Mouse (Mus musculus): ENCODE data around the gene Sppl2c. TPM values are rescaled to one million over a fixed set of nuclear protein-coding genes. Genes with fewer than 3 reads are reported as not detected.

Gene Sppl2c
- total and polyA plus RNA-seq, 3 experiments: not detected

DNA sequence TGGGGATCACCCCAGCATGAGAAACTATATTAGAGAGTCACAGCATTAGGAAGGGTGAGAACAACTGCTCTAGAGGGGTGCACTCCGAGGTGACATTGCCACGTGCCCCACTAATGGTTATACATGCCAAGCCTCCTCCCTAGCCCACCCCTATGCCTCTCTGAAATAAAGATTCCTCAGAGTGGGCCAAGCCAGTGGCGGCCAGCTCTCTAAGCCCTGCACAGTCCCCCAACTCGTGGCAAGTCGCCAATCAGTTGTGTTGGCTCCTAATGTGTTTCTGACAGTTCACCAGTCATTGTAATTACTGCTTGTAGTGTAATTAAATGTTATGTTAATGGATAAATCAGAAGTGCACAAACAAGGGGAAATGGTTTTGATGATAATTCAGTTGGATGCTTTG lies 6.3 kb upstream of the Sppl2c start:
- no peak overlapping the region for H3K9ac ChIP-seq (ENCODE audit: control insufficient read depth, low read depth, low read length, poor library complexity, severe bottlenecking)
- DNase-seq (ENCODE audit: low read depth, low spot score): no peak
- TF ChIP-seq KAT2A (conservative IDR thresholded peaks at IDR 0.05; ENCODE audit: low read depth, low read length) (no peak), E2F4 (IDR thresholded peaks at IDR 0.05; ENCODE audit: borderline replicate concordance, low read depth, low read length) (no peak), USF1 (IDR thresholded peaks at IDR 0.05; ENCODE audit: low read depth, low read length) (no peak), MYB (IDR thresholded peaks at IDR 0.05; ENCODE audit: low read depth, low read length) (no peak), RCOR1 (IDR thresholded peaks at IDR 0.05; ENCODE audit: low read depth, low read length) (no peak), CTCF (IDR thresholded peaks at IDR 0.05 in 2 of 3, conservative IDR thresholded peaks at IDR 0.05 in 1 of 3; ENCODE audit: control insufficient read depth in 1 of 3, insufficient read depth in 1 of 3, low read depth in 2 of 3, low read length in 3 of 3, poor library complexity in 1 of 3, severe bottlenecking in 1 of 3) (no peak), MAZ (IDR thresholded peaks at IDR 0.05; ENCODE audit: low read depth, low read length) (no peak), UBTF (IDR thresholded peaks at IDR 0.05; ENCODE audit: borderline replicate concordance, insufficient read depth, low read depth, low read length) (no peak), POLR2A (IDR thresholded peaks at IDR 0.05; ENCODE audit: control insufficient read depth in 1 of 2, insufficient read depth in 1 of 2, low read depth in 1 of 2, low read length in 2 of 2, poor library complexity in 1 of 2) (no peak), JUND (IDR thresholded peaks at IDR 0.05; ENCODE audit: low read depth, low read length) (no peak), USF2 (IDR thresholded peaks at IDR 0.05; ENCODE audit: borderline replicate concordance in 1 of 2, insufficient read depth in 1 of 2, low read depth in 1 of 2, low read length in 2 of 2) (no peak)
- H3K27me3 ChIP-seq (ENCODE audit: control insufficient read depth in 1 of 2, insufficient read depth in 2 of 2, low read length in 2 of 2): no peaks in the 10 kb centered on the region; a peak in 2 of 4 replicates
- H3K27ac ChIP-seq (ENCODE audit: control insufficient read depth, low read depth, low read length): no peak overlapping the region
- H3K4me1 ChIP-seq (ENCODE audit: control insufficient read depth in 1 of 2, insufficient read depth in 2 of 2, low read length in 2 of 2): no peaks in the 10 kb centered on the region
- no peaks in the 10 kb centered on the region for H3K9me3 ChIP-seq (replicated peaks; ENCODE audit: insufficient read depth, low read length)
- no peaks in the 10 kb centered on the region for H3K79me2 ChIP-seq (ENCODE audit: control insufficient read depth, insufficient read depth, low read length, poor library complexity)
- no peaks in the 10 kb centered on the region for H3K36me3 ChIP-seq (ENCODE audit: control insufficient read depth in 1 of 2, insufficient read depth in 2 of 2, low read length in 2 of 2)
- H3K4me3 ChIP-seq (ENCODE audit: control insufficient read depth in 1 of 2, insufficient read depth in 1 of 2, low read depth in 2 of 2, low read length in 2 of 2): no peak overlapping the region

DNA sequence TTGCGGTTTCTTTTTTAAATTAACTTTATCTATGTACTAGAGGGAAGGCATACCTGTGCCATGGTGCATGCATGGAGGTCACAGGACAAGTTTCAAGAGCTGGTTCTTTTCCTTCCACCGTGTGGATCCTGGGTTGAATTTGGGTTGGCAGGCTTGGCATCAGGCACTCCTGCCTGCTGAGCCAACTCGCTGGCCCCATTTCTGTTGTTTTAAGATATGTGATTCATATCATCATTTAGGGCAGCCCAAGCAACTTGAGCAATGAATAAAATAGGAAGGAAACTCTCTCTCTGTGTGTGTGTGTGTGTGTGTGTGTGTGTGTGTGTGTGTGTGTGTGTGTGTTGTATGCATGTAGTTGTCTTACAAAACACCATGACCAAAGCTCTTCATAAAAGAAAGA lies 4.0 kb upstream of the Sppl2c start:
- no peaks in the 10 kb centered on the region for H3K36me3 ChIP-seq (ENCODE audit: control insufficient read depth in 1 of 2, insufficient read depth in 2 of 2, low read length in 2 of 2)
- H3K4me3 ChIP-seq (ENCODE audit: control insufficient read depth in 1 of 2, insufficient read depth in 1 of 2, low read depth in 2 of 2, low read length in 2 of 2): no peak overlapping the region
- no peaks in the 10 kb centered on the region; a peak in 2 of 4 replicates for H3K27me3 ChIP-seq (ENCODE audit: control insufficient read depth in 1 of 2, insufficient read depth in 2 of 2, low read length in 2 of 2)
- H3K9ac ChIP-seq (ENCODE audit: control insufficient read depth, low read depth, low read length, poor library complexity, severe bottlenecking): no peak overlapping the region
- no peak for TF ChIP-seq E2F4 (IDR thresholded peaks at IDR 0.05; ENCODE audit: borderline replicate concordance, low read depth, low read length)
- TF ChIP-seq CHD1 (IDR thresholded peaks at IDR 0.05; ENCODE audit: low read depth, low read length): no peak
- no peak for TF ChIP-seq SIN3A (IDR thresholded peaks at IDR 0.05; ENCODE audit: low read length)
- no peak for TF ChIP-seq CHD2 (IDR thresholded peaks at IDR 0.05; ENCODE audit: low read length)
- TF ChIP-seq ZNF384 (IDR thresholded peaks at IDR 0.05; ENCODE audit: low read depth, low read length): no peak
- no peak for TF ChIP-seq MYB (IDR thresholded peaks at IDR 0.05; ENCODE audit: low read depth, low read length)
- TF ChIP-seq ZMIZ1 (IDR thresholded peaks at IDR 0.05; ENCODE audit: low read depth, low read length): no peak
- no peak for TF ChIP-seq GATA1 (IDR thresholded peaks at IDR 0.05; ENCODE audit: low read depth, low read length)
- no peak for TF ChIP-seq USF1 (IDR thresholded peaks at IDR 0.05; ENCODE audit: low read depth, low read length)
- no peak for TF ChIP-seq CTCF (IDR thresholded peaks at IDR 0.05 in 2 of 3, conservative IDR thresholded peaks at IDR 0.05 in 1 of 3; ENCODE audit: control insufficient read depth in 1 of 3, insufficient read depth in 1 of 3, low read depth in 2 of 3, low read length in 3 of 3, poor library complexity in 1 of 3, severe bottlenecking in 1 of 3)
- no peak for DNase-seq (ENCODE audit: low read depth, low spot score)
- no peaks in the 10 kb centered on the region for H3K9me3 ChIP-seq (replicated peaks; ENCODE audit: insufficient read depth, low read length)
- no peak overlapping the region for H3K27ac ChIP-seq (ENCODE audit: control insufficient read depth, low read depth, low read length)
- no peaks in the 10 kb centered on the region for H3K79me2 ChIP-seq (ENCODE audit: control insufficient read depth, insufficient read depth, low read length, poor library complexity)
- no peaks in the 10 kb centered on the region for H3K4me1 ChIP-seq (ENCODE audit: control insufficient read depth in 1 of 2, insufficient read depth in 2 of 2, low read length in 2 of 2)

All from MEL (cell line).